Mouse (Mus musculus) small intestine, adult 2 months (tissue): ENCODE results near the gene Asb1.

Source experiments
- CTCF ChIP-seq: fragments of 200-500 bp; IDR thresholded peaks from 2 replicates; pipeline ENCODE4 v1.5.1; 2012; ENCODE audit warnings: low read depth, mild to moderate bottlenecking, control low read depth, inconsistent platforms, low read length, moderate library complexity, mixed read lengths; ENCODE audit not compliant: insufficient replicate concordance, insufficient read length; ENCODE audit errors: extremely low read depth
- POLR2A ChIP-seq: fragments of 200-500 bp; IDR thresholded peaks from 2 replicates; pipeline ENCODE4 v1.6.1; 2012; ENCODE audit warnings: low read depth, mild to moderate bottlenecking, control low read depth, inconsistent platforms, low read length, moderate library complexity

DNA sequence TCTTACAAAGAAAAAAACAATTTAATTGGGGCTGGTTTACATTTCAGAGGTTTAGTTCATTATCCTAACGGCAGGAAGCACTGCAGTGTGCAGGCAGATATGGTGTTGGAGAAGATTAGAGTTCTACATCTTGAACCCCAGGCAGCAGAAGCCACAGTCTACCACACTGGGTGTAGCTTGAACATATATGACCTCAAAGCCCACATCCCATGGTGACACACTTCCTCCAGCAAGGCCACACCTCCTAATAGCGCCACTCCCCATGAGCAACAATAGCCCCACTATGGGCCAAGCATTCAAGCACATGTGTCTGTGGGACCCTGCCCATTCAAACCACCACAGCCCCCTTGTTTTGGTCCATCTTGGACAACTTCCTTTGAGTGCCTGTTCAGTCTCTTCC is 26.9 kb downstream of the Asb1 start:
- TF ChIP-seq POLR2A (no peak), CTCF (no peak)
